Mouse (Mus musculus): ENCODE data around the gene Tnfsf15. TPM values are rescaled to one million over a fixed set of nuclear protein-coding genes. Genes with fewer than 3 reads are reported as not detected.

Tnfsf15 gene
- total and polyA plus RNA-seq, 3 experiments = 0.11 TPM; not detected in 2

DNA sequence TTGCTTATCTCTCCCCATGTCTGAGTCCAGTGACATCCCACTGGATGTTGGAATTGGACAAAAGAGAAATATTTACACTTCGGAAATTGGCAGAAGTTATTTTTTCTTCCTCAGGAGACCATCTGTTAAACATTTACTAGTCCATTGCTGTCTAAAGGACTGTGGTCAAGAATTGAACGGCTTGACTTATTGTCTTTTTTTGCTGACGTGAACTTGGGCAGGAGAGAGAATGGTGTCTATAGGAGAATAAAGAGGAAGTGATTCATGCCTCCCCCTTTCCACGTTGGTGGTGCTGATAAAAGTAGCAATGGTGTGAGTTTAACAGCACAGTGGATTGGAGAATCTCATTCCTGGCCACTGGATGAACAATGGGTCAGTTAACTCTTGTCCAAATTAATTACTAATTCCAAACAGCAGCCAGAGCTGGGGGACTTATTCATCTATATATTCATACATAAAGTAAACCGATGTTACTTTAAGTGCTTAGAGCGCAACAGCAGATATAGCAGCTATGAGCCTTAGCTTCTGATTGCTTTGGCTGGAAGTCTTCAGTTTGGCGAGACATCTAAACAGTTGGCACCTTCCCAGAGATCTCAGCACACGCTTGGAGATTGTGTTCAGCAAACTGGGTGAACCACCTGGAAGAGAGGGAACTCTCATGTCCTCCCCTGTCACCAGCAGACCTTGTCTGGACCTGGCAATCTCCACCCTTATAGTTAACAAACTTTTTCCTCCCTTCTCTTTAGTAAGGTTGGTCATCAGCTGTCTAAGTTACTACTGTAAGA is 28.6 kb upstream of the Tnfsf15 start:
- Histone ChIP-seq H3K4me3 (ENCODE audit: low read depth, low read length) (no peak overlapping the region), H3K9me3 (replicated peaks) (peaks cover 13% of the 10 kb centered on the region), H3K27me3 (ENCODE audit: insufficient read depth, low read length) (no peaks in the 10 kb centered on the region), H3K4me1 (ENCODE audit: insufficient read depth, low read depth, low read length) (no peaks in the 10 kb centered on the region), H3K36me3 (replicated peaks) (no peaks in the 10 kb centered on the region)
- TF ChIP-seq GATA1 (IDR thresholded peaks at IDR 0.05; ENCODE audit: borderline replicate concordance, low read length) (no peak), GATA2 (IDR thresholded peaks at IDR 0.05; ENCODE audit: borderline replicate concordance, low read depth, low read length) (no peak), TAL1 (conservative IDR thresholded peaks at IDR 0.05; ENCODE audit: low read depth, low read length) (no peak)
- no peak for DNase-seq (ENCODE audit: low spot score)
- ATAC-seq (ENCODE audit: extremely low read depth, insufficient number of reproducible peaks, low FRiP score, poor library complexity, severe bottlenecking) = no peak

DNA sequence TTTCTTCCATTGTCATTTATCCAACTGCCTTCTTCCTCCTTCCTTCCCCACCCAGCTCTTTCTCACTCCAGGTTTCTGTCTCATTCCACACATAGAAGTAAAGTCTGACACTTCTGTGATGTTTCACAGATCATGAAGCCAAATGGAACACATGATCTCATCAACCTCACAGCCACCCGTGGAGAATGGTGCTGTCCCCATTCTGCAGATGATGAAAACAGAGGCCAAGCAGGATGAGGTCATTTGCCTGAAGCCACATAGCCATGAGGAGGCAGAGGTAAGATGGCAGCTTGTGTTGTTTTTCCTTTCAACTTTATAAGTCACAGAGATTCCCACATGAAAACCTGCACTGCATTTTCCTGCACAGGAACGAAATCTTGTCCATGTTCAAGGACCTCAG is 27.6 kb upstream of the Tnfsf15 start:
- Histone ChIP-seq H3K9me3 (replicated peaks) (peaks cover 15% of the 10 kb centered on the region), H3K4me3 (ENCODE audit: low read depth, low read length) (no peak overlapping the region), H3K27me3 (ENCODE audit: insufficient read depth, low read length) (no peaks in the 10 kb centered on the region), H3K4me1 (ENCODE audit: insufficient read depth, low read depth, low read length) (no peaks in the 10 kb centered on the region), H3K36me3 (replicated peaks) (no peaks in the 10 kb centered on the region)
- no peak for ATAC-seq (ENCODE audit: extremely low read depth, insufficient number of reproducible peaks, low FRiP score, poor library complexity, severe bottlenecking)
- DNase-seq (ENCODE audit: low spot score) = no peak
- TF ChIP-seq TAL1 (conservative IDR thresholded peaks at IDR 0.05; ENCODE audit: low read depth, low read length) (no peak), GATA2 (IDR thresholded peaks at IDR 0.05; ENCODE audit: borderline replicate concordance, low read depth, low read length) (no peak), GATA1 (IDR thresholded peaks at IDR 0.05; ENCODE audit: borderline replicate concordance, low read length) (no peak), CTCF (IDR thresholded peaks at IDR 0.05; ENCODE audit: low read depth, low read length) (no peak), POLR2AphosphoS5 (IDR thresholded peaks at IDR 0.05; ENCODE audit: insufficient replicate concordance, low read depth, low read length) (no peak)

DNA sequence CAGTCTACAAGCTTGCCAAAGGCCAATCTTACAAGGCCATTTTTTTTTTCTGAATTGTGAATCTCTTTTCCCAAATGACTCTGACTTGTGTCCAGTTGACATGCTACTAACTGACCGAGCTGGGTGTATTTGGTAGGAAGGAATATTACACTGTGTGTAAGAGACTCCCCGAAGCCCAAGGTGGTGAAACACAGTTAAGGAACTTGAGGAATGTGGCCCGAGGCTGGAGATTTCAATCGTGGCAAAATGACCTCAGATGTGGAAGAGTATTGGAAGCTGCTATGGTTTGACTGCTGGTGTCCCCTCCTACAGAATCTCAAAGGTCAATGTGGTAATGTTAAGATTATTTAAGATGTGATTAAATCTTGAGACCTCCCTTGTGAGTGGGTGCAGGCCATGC is 26.4 kb upstream of the Tnfsf15 start:
- Histone ChIP-seq H3K9me3 (replicated peaks) (peaks cover 18% of the 10 kb centered on the region), H3K4me1 (ENCODE audit: insufficient read depth, low read depth, low read length) (no peaks in the 10 kb centered on the region), H3K36me3 (replicated peaks) (no peaks in the 10 kb centered on the region), H3K27me3 (ENCODE audit: insufficient read depth, low read length) (no peaks in the 10 kb centered on the region), H3K4me3 (ENCODE audit: low read depth, low read length) (no peak overlapping the region)
- no peak for TF ChIP-seq GATA1 (IDR thresholded peaks at IDR 0.05; ENCODE audit: borderline replicate concordance, low read length)
- no peak for TF ChIP-seq GATA2 (IDR thresholded peaks at IDR 0.05; ENCODE audit: borderline replicate concordance, low read depth, low read length)
- no peak for TF ChIP-seq TAL1 (conservative IDR thresholded peaks at IDR 0.05; ENCODE audit: low read depth, low read length)
- TF ChIP-seq POLR2AphosphoS5 (IDR thresholded peaks at IDR 0.05; ENCODE audit: insufficient replicate concordance, low read depth, low read length) = no peak
- TF ChIP-seq CTCF (IDR thresholded peaks at IDR 0.05; ENCODE audit: low read depth, low read length) = no peak
- DNase-seq (ENCODE audit: low spot score) = no peak
- ATAC-seq (ENCODE audit: extremely low read depth, insufficient number of reproducible peaks, low FRiP score, poor library complexity, severe bottlenecking) = no peak

DNA sequence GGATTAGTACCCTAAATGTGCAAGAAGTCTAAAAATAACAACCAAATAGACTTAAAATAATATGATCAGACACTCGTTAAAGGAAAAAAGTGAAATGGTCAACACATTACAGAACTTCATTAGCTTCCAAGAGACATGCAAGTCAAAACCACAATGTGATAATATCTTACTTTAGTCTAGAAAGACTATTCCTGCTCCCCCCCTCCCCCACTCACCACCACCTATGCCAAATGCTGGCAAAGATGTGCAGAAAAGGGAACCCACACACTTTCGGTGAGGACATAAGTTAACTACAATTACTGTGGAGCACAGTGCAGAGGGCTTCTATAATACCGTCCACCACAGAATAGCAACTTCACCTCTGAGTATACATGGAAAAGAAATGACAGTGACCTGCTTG is 24.2 kb upstream of the Tnfsf15 start:
- no peaks in the 10 kb centered on the region for H3K36me3 ChIP-seq (replicated peaks)
- no peak for TF ChIP-seq TAL1 (conservative IDR thresholded peaks at IDR 0.05; ENCODE audit: low read depth, low read length)
- no peak for TF ChIP-seq CTCF (IDR thresholded peaks at IDR 0.05; ENCODE audit: low read depth, low read length)
- TF ChIP-seq GATA1 (IDR thresholded peaks at IDR 0.05; ENCODE audit: borderline replicate concordance, low read length) = no peak
- no peak for TF ChIP-seq GATA2 (IDR thresholded peaks at IDR 0.05; ENCODE audit: borderline replicate concordance, low read depth, low read length)
- TF ChIP-seq POLR2AphosphoS5 (IDR thresholded peaks at IDR 0.05; ENCODE audit: insufficient replicate concordance, low read depth, low read length) = no peak
- peaks cover 22% of the 10 kb centered on the region for H3K9me3 ChIP-seq (replicated peaks)
- no peak overlapping the region for H3K4me3 ChIP-seq (ENCODE audit: low read depth, low read length)
- DNase-seq (ENCODE audit: low spot score) (no peak), ATAC-seq (ENCODE audit: extremely low read depth, insufficient number of reproducible peaks, low FRiP score, poor library complexity, severe bottlenecking) (no peak)
- H3K27me3 ChIP-seq (ENCODE audit: insufficient read depth, low read length) = no peaks in the 10 kb centered on the region
- no peaks in the 10 kb centered on the region for H3K4me1 ChIP-seq (ENCODE audit: insufficient read depth, low read depth, low read length)

DNA sequence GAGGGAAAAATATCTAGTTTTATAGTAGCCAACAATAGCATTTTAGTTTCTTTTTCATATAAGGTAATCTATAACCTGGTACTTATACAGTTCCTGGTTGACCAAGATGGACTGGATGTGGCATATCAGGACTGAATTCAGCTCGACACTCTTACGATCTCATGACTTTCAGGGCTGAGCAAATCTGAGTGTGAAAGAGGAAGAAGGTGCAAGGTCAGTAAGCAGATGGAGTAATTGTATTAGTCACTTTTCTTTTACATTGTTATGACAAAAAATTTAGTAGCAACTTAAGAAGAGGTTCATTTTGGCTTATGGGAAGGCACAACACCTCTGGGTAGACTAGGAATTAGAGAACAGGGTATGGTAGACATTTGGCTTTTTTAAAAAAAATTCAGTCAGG is 20.1 kb upstream of the Tnfsf15 start:
- Histone ChIP-seq H3K4me3 (ENCODE audit: low read depth, low read length) (no peak overlapping the region), H3K36me3 (replicated peaks) (no peaks in the 10 kb centered on the region), H3K9me3 (replicated peaks) (peaks cover 18% of the 10 kb centered on the region), H3K27me3 (ENCODE audit: insufficient read depth, low read length) (no peaks in the 10 kb centered on the region), H3K4me1 (ENCODE audit: insufficient read depth, low read depth, low read length) (no peaks in the 10 kb centered on the region)
- TF ChIP-seq TAL1 (conservative IDR thresholded peaks at IDR 0.05; ENCODE audit: low read depth, low read length) (no peak), CTCF (IDR thresholded peaks at IDR 0.05; ENCODE audit: low read depth, low read length) (no peak), GATA2 (IDR thresholded peaks at IDR 0.05; ENCODE audit: borderline replicate concordance, low read depth, low read length) (no peak), POLR2AphosphoS5 (IDR thresholded peaks at IDR 0.05; ENCODE audit: insufficient replicate concordance, low read depth, low read length) (no peak), GATA1 (IDR thresholded peaks at IDR 0.05; ENCODE audit: borderline replicate concordance, low read length) (no peak)
- no peak for ATAC-seq (ENCODE audit: extremely low read depth, insufficient number of reproducible peaks, low FRiP score, poor library complexity, severe bottlenecking)
- no peak for DNase-seq (ENCODE audit: low spot score)

DNA sequence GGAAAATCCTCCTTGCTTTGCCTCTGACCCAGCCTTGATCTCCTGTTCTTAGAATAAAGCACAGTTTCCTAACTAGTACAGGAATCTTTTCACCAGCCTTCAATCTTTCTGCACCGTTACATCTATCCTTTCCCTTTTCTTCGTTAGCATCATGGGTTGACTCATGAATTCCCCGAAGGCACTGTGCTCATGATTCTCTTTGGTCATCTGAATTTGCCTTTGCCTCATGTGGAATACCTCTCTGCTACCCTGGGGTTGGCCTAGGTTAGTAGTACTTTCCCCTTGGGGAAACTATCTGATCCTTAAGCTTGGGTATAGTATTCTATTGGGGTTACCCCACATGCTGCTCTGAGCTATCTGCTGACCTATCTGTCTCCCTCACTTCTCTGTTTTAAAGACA is 15.0 kb upstream of the Tnfsf15 start:
- TF ChIP-seq GATA1 (IDR thresholded peaks at IDR 0.05; ENCODE audit: borderline replicate concordance, low read length) (no peak), CTCF (IDR thresholded peaks at IDR 0.05; ENCODE audit: low read depth, low read length) (no peak), TAL1 (conservative IDR thresholded peaks at IDR 0.05; ENCODE audit: low read depth, low read length) (no peak), GATA2 (IDR thresholded peaks at IDR 0.05; ENCODE audit: borderline replicate concordance, low read depth, low read length) (no peak), POLR2AphosphoS5 (IDR thresholded peaks at IDR 0.05; ENCODE audit: insufficient replicate concordance, low read depth, low read length) (no peak)
- no peak for ATAC-seq (ENCODE audit: extremely low read depth, insufficient number of reproducible peaks, low FRiP score, poor library complexity, severe bottlenecking)
- Histone ChIP-seq H3K4me1 (ENCODE audit: insufficient read depth, low read depth, low read length) (no peaks in the 10 kb centered on the region), H3K27me3 (ENCODE audit: insufficient read depth, low read length) (no peaks in the 10 kb centered on the region), H3K4me3 (ENCODE audit: low read depth, low read length) (no peak overlapping the region), H3K9me3 (replicated peaks) (peaks cover 26% of the 10 kb centered on the region), H3K36me3 (replicated peaks) (no peaks in the 10 kb centered on the region)
- DNase-seq (ENCODE audit: low spot score) = no peak
